Mouse (Mus musculus) testis, adult 2 months (tissue): ENCODE measurements around the gene Zfyve1.

ENCODE experiments used
- CTCF ChIP-seq: fragments of 200-500 bp; IDR thresholded peaks from 2 replicates; pipeline ENCODE4 v1.5.1; 2012; ENCODE audit warnings: low read depth, mild to moderate bottlenecking, inconsistent platforms, low read length, moderate library complexity; ENCODE audit not compliant: control insufficient read depth, insufficient read depth, insufficient replicate concordance
- POLR2A ChIP-seq: fragments of 200-500 bp; IDR thresholded peaks from 2 replicates; pipeline ENCODE4 v1.6.1; 2012; ENCODE audit warnings: low read depth, mild to moderate bottlenecking, inconsistent platforms, low read length, moderate library complexity; ENCODE audit not compliant: control insufficient read depth

DNA sequence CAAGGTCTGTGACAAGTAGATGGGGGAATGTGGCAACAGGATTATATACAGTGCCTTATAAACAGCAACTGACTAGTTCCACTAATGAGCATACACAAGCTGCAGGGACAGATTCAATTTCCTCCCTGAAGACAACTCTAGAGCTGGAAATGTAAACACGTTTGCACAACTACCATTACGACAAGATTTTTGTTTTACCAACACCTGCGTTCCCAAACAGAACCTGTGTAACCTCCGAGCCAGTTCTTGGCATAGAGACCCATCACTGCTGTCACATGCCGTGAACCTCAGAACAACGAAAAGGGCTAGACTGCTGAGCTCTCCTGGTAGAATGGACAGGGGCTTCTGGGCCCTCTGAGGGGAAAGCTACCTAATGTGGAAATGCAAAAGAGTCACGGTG, 53.0 kb downstream of the Zfyve1 start:
- TF ChIP-seq CTCF (no peak), POLR2A (no peak)
